Mouse (Mus musculus) urinary bladder, adult 18-20 months (tissue): ENCODE data around the gene Pigb.

Experiments
- DNase-seq, 2 experiments: peaks; one replicate each; pipeline ENCODE4 v3.0.0; 2022; ENCODE audit warnings: low spot score in 2 of 2, mixed read lengths in 2 of 2

Pigb gene

GRCm38 (mm10) chr9:72992576-72992975, 47.6 kb downstream of the Pigb start:
- no peak for DNase-seq

GRCm38 (mm10) chr9:72991420-72991819, 48.8 kb downstream of the Pigb start:
- DNase-seq: no peak

GRCm38 (mm10) chr9:72988706-72989105, 51.5 kb downstream of the Pigb start:
- DNase-seq: no peak

GRCm38 (mm10) chr9:72987703-72988102, 52.5 kb downstream of the Pigb start:
- DNase-seq: no peak

- peak; percentile 84 to 96 for DNase-seq
These were observed 54.6 kb downstream of the Pigb start, which contains the start of the genes Ccpg1os and Ccpg1 for GRCm38 (mm10) chr9:72985250-72986220. Gene Ccpg1os, minus strand, starts transcription at chr9:72985382. Gene Ccpg1, plus strand, starts transcription at chr9:72985429.

- DNase-seq: no peak
These were observed 57.1 kb downstream of the Pigb start for GRCm38 (mm10) chr9:72983066-72983465.

- no peak for DNase-seq
These were observed 64.9 kb downstream of the Pigb start for GRCm38 (mm10) chr9:72975242-72975641.

GRCm38 (mm10) chr9:72974734-72975133, 65.4 kb downstream of the Pigb start:
- no peak for DNase-seq

GRCm38 (mm10) chr9:72972984-72973383, 67.2 kb downstream of the Pigb start:
- DNase-seq: no peak

- no peak for DNase-seq
These were observed 67.7 kb downstream of the Pigb start for GRCm38 (mm10) chr9:72972435-72972834.

- DNase-seq: no peak
These were observed 70.3 kb downstream of the Pigb start for GRCm38 (mm10) chr9:72969874-72970273.

GRCm38 (mm10) chr9:72968349-72969061, 71.7 kb downstream of the Pigb start:
- peak; percentile 10 to 27 for DNase-seq

- no peak for DNase-seq
These were observed 78.2 kb downstream of the Pigb start for GRCm38 (mm10) chr9:72961959-72962358.

- DNase-seq: no peak
These were observed 78.8 kb downstream of the Pigb start for GRCm38 (mm10) chr9:72961346-72961745.

- peak; percentile 51 to 62 for DNase-seq
These were observed 81.4 kb downstream of the Pigb start, which contains the start of the genes Dyx1c1 and Gm44503 for GRCm38 (mm10) chr9:72958521-72959450. Gene Dyx1c1, plus strand, starts transcription at chr9:72958785. Gene Gm44503, plus strand, starts transcription at chr9:72958852.
